Mouse (Mus musculus) liver, embryonic 14.5 days (tissue): ENCODE results near the gene Ppp2r5d.

ENCODE experiments used
- CTCF ChIP-seq: IDR thresholded peaks from 2 replicates; pipeline ENCODE4 v1.5.1; 2016; ENCODE audit warnings: antibody characterized with exemption, low read depth, control low read depth
- EP300 ChIP-seq: IDR thresholded peaks from 2 replicates; pipeline ENCODE4 v1.6.1; 2016; ENCODE audit warnings: antibody characterized with exemption, low read depth

GRCm38 (mm10) chr17:46681466-46682118 lies 23.3 kb downstream of the Ppp2r5d start:
- TF ChIP-seq CTCF: no peak
- no peak for TF ChIP-seq EP300
